Mouse (Mus musculus): ENCODE measurements around the gene Slc16a12.
"Not testable (repeated sequence)": the region's sequence is repeated elsewhere in the genome, so short reads cannot be mapped to it uniquely, and the experiment has no call there.

Gene Slc16a12

GRCm38 (mm10) chr19:34666127-34666526, 81.0 kb downstream of the Slc16a12 start:
- ATAC-seq (ENCODE audit: low TSS enrichment), result no peak

GRCm38 (mm10) chr19:34662740-34663139, 84.3 kb downstream of the Slc16a12 start:
- 0 out of 2 replicates have a peak, but pooled peaks have one; percentile 4 for ATAC-seq (ENCODE audit: low TSS enrichment)

GRCm38 (mm10) chr19:34662067-34662507, 85.0 kb downstream of the Slc16a12 start:
- peak; percentile 98 for ATAC-seq (ENCODE audit: low TSS enrichment)

- ATAC-seq (ENCODE audit: low TSS enrichment), result no peak
Observed at GRCm38 (mm10) chr19:34656511-34657298, 90.4 kb downstream of the Slc16a12 start.

GRCm38 (mm10) chr19:34655227-34655805, 91.8 kb downstream of the Slc16a12 start:
- no peak for ATAC-seq (ENCODE audit: low TSS enrichment)

GRCm38 (mm10) chr19:34650997-34651396, 96.1 kb downstream of the Slc16a12 start:
- ATAC-seq (ENCODE audit: low TSS enrichment), result no peak

GRCm38 (mm10) chr19:34650276-34650675, 96.8 kb downstream of the Slc16a12 start:
- ATAC-seq (ENCODE audit: low TSS enrichment), result no peak

GRCm38 (mm10) chr19:34647630-34648029, 99.5 kb downstream of the Slc16a12 start:
- ATAC-seq (ENCODE audit: low TSS enrichment), result not testable (repeated sequence)

GRCm38 (mm10) chr19:34642616-34643015, 104.5 kb downstream of the Slc16a12 start:
- ATAC-seq (ENCODE audit: low TSS enrichment), result no peak

GRCm38 (mm10) chr19:34640623-34641022, 106.5 kb downstream of the Slc16a12 start, which contains the start of the genes Ifit1bl2 and Ifit1:
Gene Ifit1bl2, minus strand, starts transcription at chr19:34640743.
Gene Ifit1, plus strand, starts transcription at chr19:34640871.
- ATAC-seq (ENCODE audit: low TSS enrichment), result peak; percentile 66

GRCm38 (mm10) chr19:34636933-34637557, 110.0 kb downstream of the Slc16a12 start:
- peak; percentile 90 for ATAC-seq (ENCODE audit: low TSS enrichment)

- ATAC-seq (ENCODE audit: low TSS enrichment), result no peak; the same call in 1 of the 2 replicates
Observed at GRCm38 (mm10) chr19:34633484-34633883, 113.6 kb downstream of the Slc16a12 start.

GRCm38 (mm10) chr19:34631487-34631886, 115.6 kb downstream of the Slc16a12 start:
- ATAC-seq (ENCODE audit: low TSS enrichment), result no peak

GRCm38 (mm10) chr19:34627496-34627895, 119.6 kb downstream of the Slc16a12 start:
- ATAC-seq (ENCODE audit: low TSS enrichment), result no peak

- no peak for ATAC-seq (ENCODE audit: low TSS enrichment)
Observed at GRCm38 (mm10) chr19:34624663-34625062, 122.4 kb downstream of the Slc16a12 start.

- ATAC-seq (ENCODE audit: low TSS enrichment), result no peak
Observed at GRCm38 (mm10) chr19:34623781-34624180, 123.3 kb downstream of the Slc16a12 start.

- no peak for ATAC-seq (ENCODE audit: low TSS enrichment)
Observed at GRCm38 (mm10) chr19:34620871-34621270, 126.2 kb downstream of the Slc16a12 start.

Measured in frontal cortex, adult (tissue).